ENCODE assay signal across 11 mouse cellular contexts in the genomic region with DNA sequence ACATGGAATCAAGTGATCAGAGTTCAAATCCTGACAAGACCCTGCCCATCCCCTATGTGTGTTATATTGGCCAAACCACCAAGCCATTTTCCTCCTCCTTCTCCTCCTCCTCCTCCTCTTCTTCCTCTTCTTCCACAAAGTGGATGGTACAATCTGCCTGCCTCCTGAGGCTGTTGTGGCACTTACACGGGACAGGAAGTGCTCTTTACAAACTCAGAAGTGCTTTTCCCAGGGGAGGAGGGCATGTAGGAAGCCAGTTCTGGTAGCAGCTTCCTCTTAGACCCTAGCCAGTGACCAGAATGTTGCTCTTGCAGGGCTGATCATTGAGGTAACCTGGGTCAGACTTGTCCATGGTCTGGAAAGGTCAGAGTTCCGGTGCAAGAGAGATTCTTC. TPM values are rescaled to one million over a fixed set of nuclear protein-coding genes. Genes with fewer than 3 reads are reported as not detected.
DNase-seq lines count a peak whose midpoint lies in the region; ATAC-seq lines count a peak whose summit lies in the region.
"Had no signal": no experiment of that assay in that cellular context is flagged by ENCODE, and none has a peak within 500 bp of the region (broad histone marks: within the 10 kb centered on the region; RNA-seq: fewer than 3 reads in every experiment).

No protein-coding gene starts in this region.

- no peaks in the 10 kb centered on the region for H3K36me3 ChIP-seq in lung, embryonic 16.5 days (ENCODE audit: control insufficient read depth, insufficient read depth, low read length)
- H3K36me3 ChIP-seq in kidney, embryonic 15.5 days, result no peaks in the 10 kb centered on the region
- H3K36me3 ChIP-seq in splenic B cell, adult 2 months (ENCODE audit: control insufficient read depth, insufficient read depth, low read length, poor library complexity, severe bottlenecking), result no peaks in the 10 kb centered on the region
- H3K36me3 ChIP-seq: G1E had no signal

- H3K27me3 ChIP-seq in lung, embryonic 16.5 days (ENCODE audit: control insufficient read depth, insufficient read depth, low read depth, low read length), result no peaks in the 10 kb centered on the region
- H3K27me3 ChIP-seq in kidney, embryonic 15.5 days, result no peaks in the 10 kb centered on the region
- H3K27me3 ChIP-seq in splenic B cell, adult 2 months (ENCODE audit: control insufficient read depth, insufficient read depth, low read length, poor library complexity, severe bottlenecking), result no peaks in the 10 kb centered on the region

- peaks cover 38% of the 10 kb centered on the region for H3K4me1 ChIP-seq in lung, embryonic 16.5 days (replicated peaks; ENCODE audit: control insufficient read depth, insufficient read depth, low read length)
- H3K4me1 ChIP-seq in kidney, embryonic 15.5 days, result peaks cover 73% of the 10 kb centered on the region

- H3K4me2 ChIP-seq in lung, embryonic 16.5 days (ENCODE audit: low read depth, low read length), result no peak overlapping the region
- H3K4me2 ChIP-seq in kidney, embryonic 15.5 days, result no peak overlapping the region

- peak overlapping the region; percentile 90 for H3K27ac ChIP-seq in lung, embryonic 16.5 days (ENCODE audit: low read length)
- H3K27ac ChIP-seq in kidney, embryonic 15.5 days, result peak overlapping the region; percentile 93

- H3K4me3 ChIP-seq in lung, embryonic 16.5 days (ENCODE audit: low read length), result no peak overlapping the region
- H3K4me3 ChIP-seq in kidney, embryonic 15.5 days (replicated peaks), result no peak overlapping the region
- H3K4me3 ChIP-seq: erythroblast, embryonic 14.5 days had no signal

- ATAC-seq in lung, embryonic 16.5 days (ENCODE audit: low read depth), result no peak
- ATAC-seq in kidney, embryonic 15.5 days (replicated peaks; ENCODE audit: low FRiP score), result no peak
- ATAC-seq: activated CD4-positive, CD25-positive, alpha-beta regulatory T cell, adult 4 months had no signal

- WGBS in lung, embryonic 16.5 days, result 25% methylated on average over 2 of the region's 2 CpGs
- 27% methylated on average over 2 of the region's 2 CpGs for WGBS in kidney, embryonic 15.5 days

- no peaks in the 10 kb centered on the region for H3K9me3 ChIP-seq in lung, embryonic 16.5 days (ENCODE audit: control insufficient read depth, low read length)
- no peaks in the 10 kb centered on the region for H3K9me3 ChIP-seq in kidney, embryonic 15.5 days (replicated peaks)

- peak; percentile 8 for DNase-seq in adrenal gland, postnatal 14 days
- no peak for DNase-seq in adrenal gland, postnatal 36 days
- no peak for DNase-seq in lung, adult 18-20 months
- peak; percentile 65 for DNase-seq in splenic B cell, adult 2 months (ENCODE audit: low read depth, low spot score)
- DNase-seq in Muller cell, postnatal 12 days (ENCODE audit: inconsistent ontology term), result no peak
- no peak for DNase-seq in lung, postnatal 36 days

- no peak overlapping the region for H3K9ac ChIP-seq in lung, embryonic 16.5 days (ENCODE audit: low read length)
- H3K9ac ChIP-seq in kidney, embryonic 15.5 days, result no peak overlapping the region

RNA-seq across cellular contexts. Expression of a gene that starts 6.4 kb away (rescaled TPM):
- total RNA-seq in adrenal gland, postnatal 14 days (2021), result 96.4 and 96.9 TPM in 2 replicates
- total RNA-seq in adrenal gland, postnatal 36 days (2021), result 100 to 1,000 TPM in 1 of 2 experiments, 10 to 100 TPM in 1; 98.2 to 143 TPM
- polyA plus RNA-seq in lung, embryonic 16.5 days (2015; fragmentation: Nextera tagmentation; extraction: Ambion mirVana), result 20.4 and 22.4 TPM in 2 replicates
- polyA plus RNA-seq in kidney, embryonic 15.5 days (2015; fragmentation: Nextera tagmentation; extraction: Ambion mirVana), result 41.8 and 47.3 TPM in 2 replicates

Comparison
In these comparisons a context has a peak if more than half of its experiments do, and no peak if none do; other contexts are left out.
1. DNase-seq: peak in adrenal gland, postnatal 14 days (single experiment) and splenic B cell, adult 2 months (single experiment); none in adrenal gland, postnatal 36 days (0 of 2), lung, adult 18-20 months (0 of 2), Muller cell, postnatal 12 days (single experiment) and lung, postnatal 36 days (single experiment).